Comparison of ENCODE assay signal across 8 mouse cellular contexts in genomic region chr7:35585191-35586054, GRCm38 (mm10). TPM values are rescaled to one million over a fixed set of nuclear protein-coding genes. Genes with fewer than 3 reads are reported as not detected.
A peak's percentile ranks its signal among the peaks of the same experiment; 100 is the strongest.
DNase-seq lines count a peak whose midpoint lies in the region; TF ChIP-seq lines count a peak whose summit lies in the region.

Gene Rgs9bp, minus strand, starts transcription at chr7:35585582.

- intact Hi-C loops in heart, postnatal 14 days (cut with DNase I): loop anchor here (5.0 to 10.0 kb wide), 2 partner anchors 33 to 251 kb away; partner anchors contain the start of gene Rhpn2

- peaks cover 22% of the 10 kb centered on the region for H3K4me1 ChIP-seq in embryonic fibroblast, embryonic 13.5 days (ENCODE audit: control insufficient read depth, insufficient read depth, low read length)
- peaks cover 43% of the 10 kb centered on the region for H3K4me1 ChIP-seq in limb, embryonic 10.5 days

- DNase-seq in B cell, adult 2 months: peak; percentile 46 to 55
- peak; percentile 53 for DNase-seq in WW6 (ENCODE audit: low read depth, low spot score)
- DNase-seq in heart, postnatal 14 days: peak; percentile 33 to 47
- DNase-seq in limb, embryonic 10.5 days (ENCODE audit: low spot score): peak; percentile 84
- peak; percentile 74 for DNase-seq in mesoderm, embryonic 11.5 days (ENCODE audit: low read depth, low spot score)
- DNase-seq in spleen, postnatal 36 days (ENCODE audit: low spot score in 2 of 2): peak; percentile 20 to 36
- no peak for DNase-seq in left cerebral cortex, adult 9 months (ENCODE audit: low spot score in 2 of 2)

- peak within 1 kb of the TSS; percentile 3; the same call in 1 of the 2 replicates for H3K27ac ChIP-seq in embryonic fibroblast, embryonic 13.5 days (ENCODE audit: insufficient read depth, low read length)
- H3K27ac ChIP-seq in limb, embryonic 10.5 days: peak within 1 kb of the TSS; percentile 89

- peaks cover 33% of the 10 kb centered on the region for H3K27me3 ChIP-seq in limb, embryonic 10.5 days (ENCODE audit: low read depth, poor library complexity, severe bottlenecking)

- no peak for TF ChIP-seq CTCF in embryonic fibroblast, embryonic 13.5 days (IDR thresholded peaks at IDR 0.05; ENCODE audit: borderline replicate concordance, insufficient read depth, low read length)

- no peak; the same call in 1 of the 2 replicates for TF ChIP-seq POLR2A in embryonic fibroblast, embryonic 13.5 days (IDR thresholded peaks at IDR 0.05; ENCODE audit: low read depth, low read length)

- no peaks in the 10 kb centered on the region for H3K9me3 ChIP-seq in limb, embryonic 10.5 days (replicated peaks)

- peak within 1 kb of the TSS; percentile 81 for H3K4me3 ChIP-seq in embryonic fibroblast, embryonic 13.5 days (ENCODE audit: insufficient read depth, low read length)
- peak within 1 kb of the TSS; percentile 81 for H3K4me3 ChIP-seq in limb, embryonic 10.5 days

- H3K36me3 ChIP-seq in limb, embryonic 10.5 days: no peaks in the 10 kb centered on the region

- WGBS in limb, embryonic 10.5 days: under 1% methylated on average over 45 of the region's 45 CpGs

RNA-seq across cellular contexts. Expression of gene Rgs9bp, which starts in this region (rescaled TPM):
- 0.20 and 0.33 TPM in 2 replicates for polyA plus RNA-seq in embryonic fibroblast, embryonic 13.5 days (2011; ENCODE audit: insufficient read length, low read depth, missing spikeins)
- total RNA-seq in heart, postnatal 14 days (2021): under 1 TPM; 0.07 TPM
- 0.09 and 0.26 TPM in 2 replicates for polyA plus RNA-seq in limb, embryonic 10.5 days (2016; fragmentation: Nextera tagmentation; extraction: Ambion mirVana)

Comparison
In these comparisons a context has a peak if more than half of its experiments do, and no peak if none do; other contexts are left out.
1. Peak in DNase-seq in heart, postnatal 14 days; RNA of the gene not detected or under 1 TPM.
2. Peak in DNase-seq, H3K4me3 ChIP-seq and H3K27ac ChIP-seq in limb, embryonic 10.5 days; RNA of the gene not detected or under 1 TPM.
3. DNase-seq: peak in B cell, adult 2 months (2 of 2), WW6 (single experiment), mesoderm, embryonic 11.5 days (single experiment) and spleen, postnatal 36 days (2 of 2); none in left cerebral cortex, adult 9 months (0 of 2).